Mouse (Mus musculus): ENCODE results near the gene Mast4. TPM values are rescaled to one million over a fixed set of nuclear protein-coding genes. Genes with fewer than 3 reads are reported as not detected.

The Mast4 gene
- polyA plus RNA-seq, 1 experiment from 2014 or later, result 32.2 TPM

DNA sequence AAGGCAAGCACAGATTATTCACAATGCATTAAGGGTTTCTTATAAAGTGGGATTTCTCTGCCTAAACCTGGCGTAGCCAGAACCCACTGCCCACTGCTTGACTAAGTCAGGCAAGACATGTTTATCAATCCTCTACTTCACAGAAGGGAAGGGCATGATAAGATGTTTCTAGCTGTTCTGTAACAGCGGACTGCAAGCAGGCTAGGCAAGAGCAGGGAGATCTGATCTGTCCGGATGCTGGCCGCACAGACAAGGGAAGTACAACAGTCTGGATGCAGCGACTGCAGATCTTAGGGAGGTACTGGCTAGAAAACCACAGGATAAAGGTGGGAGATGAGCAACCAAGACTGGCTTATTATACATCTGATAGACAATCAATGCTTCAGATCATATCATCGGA, 519.1 kb downstream of the Mast4 start:
- Histone ChIP-seq H3K9me3 (ENCODE audit: control insufficient read depth, low read length) (no peaks in the 10 kb centered on the region), H3K4me2 (replicated peaks) (no peak overlapping the region), H3K4me3 (replicated peaks; ENCODE audit: low read length) (no peak overlapping the region), H3K27me3 (ENCODE audit: control insufficient read depth, insufficient read depth, low read length) (no peaks in the 10 kb centered on the region), H3K36me3 (replicated peaks; ENCODE audit: control insufficient read depth, insufficient read depth) (no peaks in the 10 kb centered on the region), H3K4me1 (replicated peaks; ENCODE audit: control insufficient read depth, insufficient read depth, low read length) (peaks cover 21% of the 10 kb centered on the region), H3K27ac (no peak overlapping the region), H3K9ac (no peak overlapping the region)
- ATAC-seq (ENCODE audit: low FRiP score) (no peak), DNase-seq (ENCODE audit: low spot score) (no peak)
- WGBS, result 95% methylated on average over 6 of the region's 6 CpGs

DNA sequence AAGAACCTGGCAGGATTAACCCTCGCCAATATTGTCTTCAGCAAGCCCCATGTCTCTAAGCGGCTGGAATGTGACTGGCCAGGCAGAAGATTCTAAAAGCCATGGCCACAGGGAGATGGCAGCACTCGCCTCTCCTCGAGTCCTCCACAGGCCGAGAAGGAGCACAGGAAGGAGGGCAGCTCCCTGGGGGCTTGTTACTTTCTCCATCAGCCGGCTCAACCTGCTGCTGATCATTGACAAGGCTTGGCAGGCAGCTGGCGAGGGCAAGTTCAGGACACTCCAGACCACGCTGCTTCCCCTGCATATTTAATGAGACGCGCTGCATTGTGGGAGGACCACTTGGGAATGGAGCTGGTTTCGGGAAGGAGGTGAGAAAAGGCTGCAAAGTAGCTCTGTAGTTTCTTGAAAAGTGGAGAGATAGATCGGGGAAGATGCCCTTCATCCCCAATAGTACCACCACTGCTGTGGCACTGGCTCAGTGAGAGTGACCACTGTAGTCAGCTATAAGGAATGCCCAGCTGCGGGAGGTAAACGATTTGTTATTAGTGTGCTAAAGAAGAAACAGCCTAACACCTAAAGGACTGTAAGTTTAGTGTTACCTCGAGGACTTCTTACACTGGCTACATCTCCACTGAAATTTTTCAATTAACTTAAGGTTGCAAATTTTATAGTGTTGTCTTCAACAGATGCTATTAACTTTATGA, 523.0 kb downstream of the Mast4 start:
- H3K4me1 ChIP-seq (replicated peaks; ENCODE audit: control insufficient read depth, insufficient read depth, low read length), result peaks cover 21% of the 10 kb centered on the region
- peak overlapping the region; percentile 51 for H3K9ac ChIP-seq
- DNase-seq (ENCODE audit: low spot score) (peak; percentile 67), ATAC-seq (ENCODE audit: low FRiP score) (peak; percentile 66)
- H3K36me3 ChIP-seq (replicated peaks; ENCODE audit: control insufficient read depth, insufficient read depth), result no peaks in the 10 kb centered on the region
- H3K4me3 ChIP-seq (replicated peaks; ENCODE audit: low read length), result peak overlapping the region; percentile 25
- H3K27me3 ChIP-seq (ENCODE audit: control insufficient read depth, insufficient read depth, low read length), result no peaks in the 10 kb centered on the region
- H3K9me3 ChIP-seq (ENCODE audit: control insufficient read depth, low read length), result no peaks in the 10 kb centered on the region
- H3K27ac ChIP-seq, result peak overlapping the region; percentile 54
- peak overlapping the region; percentile 59 for H3K4me2 ChIP-seq (replicated peaks)
- WGBS, result 9% methylated on average over 15 of the region's 15 CpGs

DNA sequence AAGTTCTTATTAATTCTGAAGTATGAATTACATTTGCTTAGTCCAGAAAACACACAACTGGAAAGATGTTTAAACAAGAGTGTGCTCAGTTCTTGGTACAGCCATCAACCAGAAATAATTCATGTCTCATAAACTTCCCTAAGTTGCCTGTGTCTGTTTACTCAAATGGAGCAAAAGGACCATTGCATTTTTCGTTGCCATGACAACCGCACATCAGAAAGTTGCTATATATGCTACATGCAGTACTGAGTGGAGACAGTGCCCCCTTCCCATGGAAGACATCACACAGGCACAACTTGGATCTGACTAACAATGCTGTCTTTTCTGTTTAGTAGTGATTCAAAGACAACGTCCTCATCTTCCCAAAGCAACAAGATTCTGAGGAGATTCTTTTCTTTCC, 527.6 kb downstream of the Mast4 start:
- Histone ChIP-seq H3K9me3 (ENCODE audit: control insufficient read depth, low read length) (no peaks in the 10 kb centered on the region), H3K4me1 (replicated peaks; ENCODE audit: control insufficient read depth, insufficient read depth, low read length) (peaks cover 12% of the 10 kb centered on the region), H3K9ac (no peak overlapping the region), H3K4me2 (replicated peaks) (no peak overlapping the region), H3K27me3 (ENCODE audit: control insufficient read depth, insufficient read depth, low read length) (no peaks in the 10 kb centered on the region), H3K4me3 (replicated peaks; ENCODE audit: low read length) (no peak overlapping the region), H3K36me3 (replicated peaks; ENCODE audit: control insufficient read depth, insufficient read depth) (no peaks in the 10 kb centered on the region), H3K27ac (no peak overlapping the region)
- no peak for ATAC-seq (ENCODE audit: low FRiP score)
- 85% methylated on average over 3 of the region's 3 CpGs for WGBS
- no peak for DNase-seq (ENCODE audit: low spot score)

DNA sequence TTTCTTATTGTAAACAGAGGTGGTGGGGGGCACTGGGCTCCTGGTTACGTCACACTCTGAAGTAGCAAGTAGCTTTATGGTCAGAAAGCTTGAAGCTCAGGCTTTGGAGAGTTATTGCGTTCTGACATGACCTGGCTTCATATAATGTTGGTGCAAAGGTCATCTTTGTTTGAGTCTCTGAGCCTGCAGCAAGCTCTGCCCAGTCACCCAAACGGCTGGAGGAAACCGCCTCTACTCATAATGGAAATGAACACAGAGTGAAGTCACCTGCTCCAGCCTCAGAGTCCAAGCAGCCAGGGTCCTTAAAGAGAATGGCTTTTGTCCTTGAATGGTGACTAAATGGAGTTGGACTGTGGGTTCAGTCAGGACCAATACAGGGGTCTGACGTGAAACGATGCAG, 529.1 kb downstream of the Mast4 start:
- Histone ChIP-seq H3K4me1 (replicated peaks; ENCODE audit: control insufficient read depth, insufficient read depth, low read length) (no peaks in the 10 kb centered on the region; the same call in 1 of the 2 replicates), H3K36me3 (replicated peaks; ENCODE audit: control insufficient read depth, insufficient read depth) (no peaks in the 10 kb centered on the region), H3K4me2 (replicated peaks) (no peak overlapping the region), H3K27ac (no peak overlapping the region), H3K9ac (no peak overlapping the region), H3K4me3 (replicated peaks; ENCODE audit: low read length) (no peak overlapping the region), H3K27me3 (ENCODE audit: control insufficient read depth, insufficient read depth, low read length) (no peaks in the 10 kb centered on the region), H3K9me3 (ENCODE audit: control insufficient read depth, low read length) (no peaks in the 10 kb centered on the region)
- 76% methylated on average over 6 of the region's 6 CpGs for WGBS
- no peak for DNase-seq (ENCODE audit: low spot score)
- no peak for ATAC-seq (ENCODE audit: low FRiP score)

DNA sequence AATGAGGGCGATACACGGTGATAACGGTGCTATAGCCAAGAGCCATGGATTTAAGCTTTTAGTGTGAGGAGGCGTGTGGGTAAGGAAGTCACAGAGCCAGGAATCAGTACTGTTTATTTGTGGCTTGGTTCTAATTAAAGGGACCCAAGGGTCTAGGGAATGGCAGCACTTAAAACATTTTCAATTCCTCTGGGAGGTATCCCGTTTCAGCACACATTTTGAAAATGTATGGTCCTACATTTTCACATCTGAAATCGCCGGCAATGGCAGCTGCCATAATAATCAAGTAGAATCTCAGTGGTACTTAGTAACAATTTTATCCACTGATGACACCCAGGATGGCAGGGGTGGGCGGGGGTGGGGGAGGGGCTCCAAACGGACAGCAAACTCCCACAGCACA, 531.1 kb downstream of the Mast4 start:
- Histone ChIP-seq H3K27ac (no peak overlapping the region), H3K9ac (no peak overlapping the region), H3K4me3 (replicated peaks; ENCODE audit: low read length) (no peak overlapping the region), H3K4me2 (replicated peaks) (no peak overlapping the region), H3K27me3 (ENCODE audit: control insufficient read depth, insufficient read depth, low read length) (no peaks in the 10 kb centered on the region), H3K9me3 (ENCODE audit: control insufficient read depth, low read length) (no peaks in the 10 kb centered on the region), H3K4me1 (replicated peaks; ENCODE audit: control insufficient read depth, insufficient read depth, low read length) (no peaks in the 10 kb centered on the region; the same call in 1 of the 2 replicates), H3K36me3 (replicated peaks; ENCODE audit: control insufficient read depth, insufficient read depth) (no peaks in the 10 kb centered on the region)
- WGBS, result 67% methylated on average over 9 of the region's 9 CpGs
- no peak for DNase-seq (ENCODE audit: low spot score)
- ATAC-seq (ENCODE audit: low FRiP score), result no peak

DNA sequence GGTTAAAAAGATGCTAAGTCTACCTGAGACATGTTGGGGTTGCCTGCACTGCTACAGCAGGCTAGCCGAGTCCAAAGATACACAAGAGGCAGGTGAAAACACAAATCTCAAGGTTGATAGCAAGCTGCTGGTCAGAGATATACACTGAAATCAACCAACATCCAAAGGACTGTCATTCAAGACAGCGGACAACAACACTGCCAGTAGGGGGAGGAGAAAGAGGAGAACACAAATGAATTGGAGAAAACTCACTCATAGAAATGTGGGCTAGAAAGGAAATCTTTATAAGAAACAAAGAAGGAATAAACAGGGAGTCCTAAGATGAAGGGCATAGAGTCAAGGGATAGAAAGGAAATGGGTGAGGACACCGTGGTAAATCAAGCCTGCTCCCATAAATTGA, 542.1 kb downstream of the Mast4 start:
- no peak for DNase-seq (ENCODE audit: low spot score)

DNA sequence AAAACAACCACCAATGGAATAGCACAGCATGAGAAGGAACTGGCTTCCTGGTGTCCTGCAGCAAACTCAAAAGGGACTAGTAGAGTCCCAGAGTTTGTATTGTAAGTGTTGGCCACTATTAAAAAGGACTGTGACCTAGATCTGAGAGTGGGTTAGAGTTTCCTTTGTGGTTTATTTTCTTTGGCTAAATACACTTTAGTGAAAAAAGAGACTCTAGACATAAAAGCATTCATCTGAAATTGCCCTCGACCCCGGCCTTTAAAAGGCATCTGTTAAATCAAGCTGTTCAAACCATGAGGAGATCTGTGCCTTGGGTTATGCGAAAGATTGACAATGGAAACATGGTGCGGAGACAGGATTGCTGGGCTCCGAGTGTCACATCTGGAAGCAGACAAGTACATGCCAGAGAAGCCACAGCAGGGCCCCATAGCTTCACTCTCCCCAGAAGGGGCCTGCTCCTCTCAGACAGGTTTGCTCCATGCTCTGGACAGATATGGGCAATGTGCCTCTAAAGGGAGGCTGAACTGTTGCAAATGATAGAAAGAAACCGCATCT, 543.6 kb downstream of the Mast4 start:
- H3K4me3 ChIP-seq (replicated peaks; ENCODE audit: low read length), result no peak overlapping the region
- H3K9me3 ChIP-seq (ENCODE audit: control insufficient read depth, low read length), result no peaks in the 10 kb centered on the region
- 62% methylated on average over 6 of the region's 6 CpGs for WGBS
- no peaks in the 10 kb centered on the region for H3K36me3 ChIP-seq (replicated peaks; ENCODE audit: control insufficient read depth, insufficient read depth)
- H3K27ac ChIP-seq, result no peak overlapping the region
- DNase-seq (ENCODE audit: low spot score) (no peak), ATAC-seq (ENCODE audit: low FRiP score) (no peak)
- H3K27me3 ChIP-seq (ENCODE audit: control insufficient read depth, insufficient read depth, low read length), result no peaks in the 10 kb centered on the region
- H3K4me1 ChIP-seq (replicated peaks; ENCODE audit: control insufficient read depth, insufficient read depth, low read length), result no peaks in the 10 kb centered on the region
- H3K4me2 ChIP-seq (replicated peaks), result no peak overlapping the region
- H3K9ac ChIP-seq, result no peak overlapping the region

More for the DNA sequence above, 542.1 kb downstream of the Mast4 start:
- whole genome bisulfite sequencing, result 94% methylated on average over 3 of the region's 3 CpGs
- H3K9me3 ChIP-seq (ENCODE audit: control insufficient read depth, low read length), result no peaks in the 10 kb centered on the region
- H3K4me1 ChIP-seq (replicated peaks; ENCODE audit: control insufficient read depth, insufficient read depth, low read length), result no peaks in the 10 kb centered on the region
- no peak overlapping the region for H3K27ac ChIP-seq
- no peaks in the 10 kb centered on the region; the same call in 1 of the 2 replicates for H3K36me3 ChIP-seq (replicated peaks; ENCODE audit: control insufficient read depth, insufficient read depth)
- H3K9ac ChIP-seq, result no peak overlapping the region
- H3K4me3 ChIP-seq (replicated peaks; ENCODE audit: low read length), result no peak overlapping the region
- H3K27me3 ChIP-seq (ENCODE audit: control insufficient read depth, insufficient read depth, low read length), result no peaks in the 10 kb centered on the region
- ATAC-seq (ENCODE audit: low FRiP score), result no peak
- no peak overlapping the region for H3K4me2 ChIP-seq (replicated peaks)

DNA sequence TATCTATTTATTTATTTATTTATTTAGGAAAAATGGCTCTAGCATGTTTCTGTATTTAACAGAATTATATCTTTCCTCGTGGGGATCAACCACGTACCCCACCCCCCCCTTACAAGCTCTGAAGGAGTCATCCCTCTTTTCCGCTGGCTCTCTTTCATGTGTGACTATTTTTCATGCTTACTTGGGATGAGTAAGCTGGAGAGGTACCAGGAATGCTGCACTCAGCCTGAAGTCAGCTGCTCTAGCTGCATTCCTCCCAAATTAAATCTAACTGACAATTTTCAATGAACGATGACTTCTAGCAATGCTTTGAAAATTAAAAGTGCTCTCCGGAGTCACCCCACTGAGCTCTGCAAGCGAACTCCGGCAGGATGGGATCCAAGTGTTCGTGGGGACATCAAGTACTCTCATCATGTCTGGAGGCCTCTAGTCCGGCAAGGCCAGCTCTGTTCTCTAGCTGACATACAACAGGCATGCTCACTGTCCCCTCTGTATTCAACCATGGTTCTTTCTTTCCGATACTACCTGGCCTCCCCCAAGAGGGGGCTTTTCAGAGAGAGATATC, 547.5 kb downstream of the Mast4 start:
- DNase-seq (ENCODE audit: low spot score) (no peak), ATAC-seq (ENCODE audit: low FRiP score) (no peak)
- Histone ChIP-seq H3K36me3 (replicated peaks; ENCODE audit: control insufficient read depth, insufficient read depth) (no peaks in the 10 kb centered on the region), H3K4me1 (replicated peaks; ENCODE audit: control insufficient read depth, insufficient read depth, low read length) (no peaks in the 10 kb centered on the region), H3K4me3 (replicated peaks; ENCODE audit: low read length) (no peak overlapping the region), H3K4me2 (replicated peaks) (no peak overlapping the region), H3K9ac (no peak overlapping the region), H3K27ac (no peak overlapping the region), H3K27me3 (ENCODE audit: control insufficient read depth, insufficient read depth, low read length) (no peaks in the 10 kb centered on the region), H3K9me3 (ENCODE audit: control insufficient read depth, low read length) (no peaks in the 10 kb centered on the region)
- WGBS, result 82% methylated on average over 10 of the region's 10 CpGs

DNA sequence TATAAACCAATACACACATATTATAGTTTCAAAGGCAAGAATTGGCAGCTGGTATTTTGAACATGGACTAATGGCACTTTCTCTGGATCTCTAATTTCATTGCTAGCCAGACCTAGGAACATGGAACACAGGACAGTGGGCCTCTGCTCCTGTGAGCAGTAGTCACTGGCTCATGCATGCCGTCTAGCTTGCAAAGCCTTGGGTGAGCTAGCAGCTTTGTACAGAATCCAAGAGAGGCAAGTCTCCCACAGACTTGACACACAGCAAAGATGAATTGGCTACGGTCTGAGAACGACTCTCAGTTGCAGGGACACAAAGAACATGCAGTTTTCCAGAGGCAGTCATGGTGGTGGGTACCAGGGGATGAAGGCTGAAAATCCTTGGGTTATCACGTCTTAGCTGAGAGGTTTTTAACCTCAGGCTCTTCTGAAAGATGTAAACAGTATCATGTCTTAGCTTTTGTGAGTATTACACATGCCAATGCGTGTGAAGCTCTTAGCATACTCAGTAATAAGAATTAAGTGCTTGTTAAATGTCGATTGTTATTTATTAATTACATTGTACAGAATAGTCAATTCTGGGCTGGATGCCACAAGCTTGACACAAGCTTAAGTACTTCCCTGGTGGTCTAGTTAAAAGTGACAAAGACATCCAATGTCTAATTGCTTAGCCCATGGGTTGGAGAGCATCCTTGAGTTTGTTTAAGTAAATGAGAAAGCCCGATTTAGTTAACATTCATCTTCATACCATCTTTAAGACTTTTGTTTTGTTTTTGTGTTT, 550.6 kb downstream of the Mast4 start:
- Histone ChIP-seq H3K36me3 (replicated peaks; ENCODE audit: control insufficient read depth, insufficient read depth) (no peaks in the 10 kb centered on the region), H3K27ac (no peak overlapping the region), H3K9me3 (ENCODE audit: control insufficient read depth, low read length) (no peaks in the 10 kb centered on the region), H3K4me3 (replicated peaks; ENCODE audit: low read length) (no peak overlapping the region), H3K4me1 (replicated peaks; ENCODE audit: control insufficient read depth, insufficient read depth, low read length) (no peaks in the 10 kb centered on the region), H3K9ac (no peak overlapping the region), H3K27me3 (ENCODE audit: control insufficient read depth, insufficient read depth, low read length) (no peaks in the 10 kb centered on the region), H3K4me2 (replicated peaks) (no peak overlapping the region)
- DNase-seq (ENCODE audit: low spot score) (no peak), ATAC-seq (ENCODE audit: low FRiP score) (no peak; the same call in 1 of the 2 replicates)
- WGBS, result 67% methylated on average over 7 of the region's 7 CpGs

Data from hindbrain, embryonic 14.5 days (tissue).